19 mouse cellular contexts compared by ENCODE assay signal in genomic region chr4:9161814-9162133, GRCm38 (mm10).
DNase-seq lines count a peak whose midpoint lies in the region; ATAC-seq and TF ChIP-seq lines count a peak whose summit lies in the region.
"Had no signal": no experiment of that assay in that cellular context is flagged by ENCODE, and none has a peak within 500 bp of the region (broad histone marks: within the 10 kb centered on the region; RNA-seq: fewer than 3 reads in every experiment).

No protein-coding gene starts in this region.

- H3K4me2 ChIP-seq in midbrain, embryonic 14.5 days (ENCODE audit: low read length): no peak overlapping the region
- no peak overlapping the region for H3K4me2 ChIP-seq in hindbrain, embryonic 11.5 days (replicated peaks; ENCODE audit: low read depth, low read length)
- H3K4me2 ChIP-seq in liver, postnatal 0 days (ENCODE audit: low read depth, low read length): no peak overlapping the region
- H3K4me2 ChIP-seq: heart, embryonic 13.5 days had no signal

- no peaks in the 10 kb centered on the region for H3K27me3 ChIP-seq in midbrain, embryonic 10.5 days (ENCODE audit: low read depth, poor library complexity, severe bottlenecking)
- H3K27me3 ChIP-seq in midbrain, embryonic 14.5 days (ENCODE audit: control insufficient read depth, insufficient read depth, low read length): no peaks in the 10 kb centered on the region
- no peaks in the 10 kb centered on the region for H3K27me3 ChIP-seq in hindbrain, embryonic 11.5 days (ENCODE audit: control insufficient read depth, insufficient read depth, low read length)
- H3K27me3 ChIP-seq in liver, postnatal 0 days (ENCODE audit: insufficient read depth, low read length): no peaks in the 10 kb centered on the region
- H3K27me3 ChIP-seq: heart, embryonic 13.5 days had no signal

- H3K9me3 ChIP-seq in midbrain, embryonic 10.5 days (replicated peaks): no peaks in the 10 kb centered on the region
- no peaks in the 10 kb centered on the region for H3K9me3 ChIP-seq in midbrain, embryonic 14.5 days (ENCODE audit: control insufficient read depth, low read length)
- no peaks in the 10 kb centered on the region for H3K9me3 ChIP-seq in hindbrain, embryonic 11.5 days (ENCODE audit: control insufficient read depth, low read length)
- H3K9me3 ChIP-seq in liver, postnatal 0 days (ENCODE audit: low read length): no peaks in the 10 kb centered on the region
- H3K9me3 ChIP-seq: heart, embryonic 13.5 days had no signal

- 81% methylated on average over 4 of the region's 4 CpGs for WGBS in midbrain, embryonic 10.5 days
- 43% methylated on average over 4 of the region's 4 CpGs for WGBS in midbrain, embryonic 14.5 days
- 32% methylated on average over 4 of the region's 4 CpGs for WGBS in hindbrain, embryonic 11.5 days
- 66% methylated on average over 4 of the region's 4 CpGs for WGBS in liver, postnatal 0 days (ENCODE audit: insufficient replicate concordance)

- no peak for TF ChIP-seq EP300 in liver, postnatal 0 days (IDR thresholded peaks at IDR 0.05; ENCODE audit: low read depth)

- no peaks in the 10 kb centered on the region for H3K36me3 ChIP-seq in midbrain, embryonic 10.5 days
- H3K36me3 ChIP-seq in midbrain, embryonic 14.5 days (ENCODE audit: control insufficient read depth, insufficient read depth, low read length): no peaks in the 10 kb centered on the region
- no peaks in the 10 kb centered on the region for H3K36me3 ChIP-seq in hindbrain, embryonic 11.5 days (ENCODE audit: control insufficient read depth, insufficient read depth, low read length)
- no peaks in the 10 kb centered on the region for H3K36me3 ChIP-seq in liver, postnatal 0 days (replicated peaks; ENCODE audit: insufficient read depth, low read length)
- H3K36me3 ChIP-seq: heart, embryonic 13.5 days had no signal

- H3K9ac ChIP-seq in midbrain, embryonic 14.5 days (replicated peaks; ENCODE audit: low read length): no peak overlapping the region
- H3K9ac ChIP-seq in hindbrain, embryonic 11.5 days (ENCODE audit: low read depth, low read length): no peak overlapping the region
- H3K9ac ChIP-seq in liver, postnatal 0 days (replicated peaks): no peak overlapping the region
- H3K9ac ChIP-seq: heart, embryonic 13.5 days had no signal

- TF ChIP-seq CTCF in liver, postnatal 0 days (IDR thresholded peaks at IDR 0.05; ENCODE audit: low read depth): no peak

- H3K27ac ChIP-seq in midbrain, embryonic 10.5 days (replicated peaks): peak overlapping the region; percentile 55
- H3K27ac ChIP-seq in midbrain, embryonic 14.5 days (replicated peaks; ENCODE audit: low read depth, low read length): no peak overlapping the region; the same call in 1 of the 2 replicates
- H3K27ac ChIP-seq in hindbrain, embryonic 11.5 days (ENCODE audit: low read depth, low read length): peak overlapping the region; percentile 68
- no peak overlapping the region for H3K27ac ChIP-seq in liver, postnatal 0 days (ENCODE audit: low read depth)
- H3K27ac ChIP-seq: heart, embryonic 13.5 days had no signal

- ATAC-seq in midbrain, embryonic 14.5 days (ENCODE audit: low FRiP score, low TSS enrichment): no peak
- peak; percentile 69 for ATAC-seq in hindbrain, embryonic 11.5 days (ENCODE audit: low FRiP score)
- no peak for ATAC-seq in liver, postnatal 0 days

- no peak overlapping the region for H3K4me3 ChIP-seq in midbrain, embryonic 10.5 days
- no peak overlapping the region for H3K4me3 ChIP-seq in midbrain, embryonic 14.5 days (replicated peaks; ENCODE audit: low read depth, low read length)
- no peak overlapping the region for H3K4me3 ChIP-seq in hindbrain, embryonic 11.5 days (ENCODE audit: low read depth, low read length)
- no peak overlapping the region for H3K4me3 ChIP-seq in liver, postnatal 0 days (ENCODE audit: low read depth, low read length)
- H3K4me3 ChIP-seq: heart, embryonic 13.5 days; myocyte had no signal

- no peak for DNase-seq in midbrain, embryonic 10.5 days (ENCODE audit: low spot score)
- no peak for DNase-seq in midbrain, embryonic 14.5 days
- DNase-seq in embryo, embryonic 10.5 days (ENCODE audit: low spot score): peak; percentile 44
- peak; percentile 44 for DNase-seq in hindbrain, embryonic 11.5 days (ENCODE audit: low spot score)
- peak; percentile 60 for DNase-seq in mesoderm, embryonic 11.5 days (ENCODE audit: low read depth, low spot score)
- no peak for DNase-seq in liver, postnatal 0 days
- DNase-seq in kidney, postnatal 4 days: no peak
- DNase-seq in cerebellum, adult 11 months: no peak
- DNase-seq: adrenal gland, adult 8-10 months; cerebellum, adult 9-11 months; heart, postnatal 36 days; kidney, adult 2 months; kidney, postnatal 25 days; liver; lung, postnatal 10 days; thymus, adult 18-20 months; thymus, postnatal 4 days had no signal

- peaks cover 21% of the 10 kb centered on the region for H3K4me1 ChIP-seq in midbrain, embryonic 10.5 days
- H3K4me1 ChIP-seq in midbrain, embryonic 14.5 days (ENCODE audit: control insufficient read depth, insufficient read depth, low read length): peaks cover 7% of the 10 kb centered on the region; the same call in 1 of the 2 replicates
- peaks cover 5% of the 10 kb centered on the region for H3K4me1 ChIP-seq in hindbrain, embryonic 11.5 days (replicated peaks; ENCODE audit: control insufficient read depth, insufficient read depth, low read length)
- no peaks in the 10 kb centered on the region for H3K4me1 ChIP-seq in liver, postnatal 0 days (ENCODE audit: insufficient read depth)
- H3K4me1 ChIP-seq: heart, embryonic 13.5 days had no signal

Comparison
In these comparisons a context has a peak if more than half of its experiments do, and no peak if none do; other contexts are left out.
1. H3K27ac ChIP-seq: peak in midbrain, embryonic 10.5 days (single experiment) and hindbrain, embryonic 11.5 days (single experiment); none in midbrain, embryonic 14.5 days (single experiment) and liver, postnatal 0 days (single experiment).
2. DNase-seq: peak in embryo, embryonic 10.5 days (single experiment), hindbrain, embryonic 11.5 days (single experiment) and mesoderm, embryonic 11.5 days (single experiment); none in midbrain, embryonic 10.5 days (single experiment), midbrain, embryonic 14.5 days (single experiment), liver, postnatal 0 days (single experiment), kidney, postnatal 4 days (0 of 2) and cerebellum, adult 11 months (single experiment).